Mouse (Mus musculus): ENCODE measurements around the gene Pitpnm1.

- no peak for TF ChIP-seq POLR2A (IDR thresholded peaks at IDR 0.05; ENCODE audit: low read depth, low read length)
- no peak for TF ChIP-seq CTCF (IDR thresholded peaks at IDR 0.05; ENCODE audit: borderline replicate concordance, insufficient read depth, low read length)
Measured at GRCm38 (mm10) chr19:4057389-4057788, 42.4 kb upstream of the Pitpnm1 start.
